Mouse (Mus musculus): ENCODE measurements around the gene Btbd2. TPM values are rescaled to one million over a fixed set of nuclear protein-coding genes. Genes with fewer than 3 reads are reported as not detected.
"Not testable (repeated sequence)": the region's sequence is repeated elsewhere in the genome, so short reads cannot be mapped to it uniquely, and the experiment has no call there.

Btbd2 gene
- total and polyA plus RNA-seq, 2 experiments from 2014 or later, result 36.7 to 92.2 TPM

- no peak overlapping the region for H3K9ac ChIP-seq (replicated peaks; ENCODE audit: low read depth, low read length)
- H3K4me1 ChIP-seq (ENCODE audit: control insufficient read depth, insufficient read depth), result peaks cover 8% of the 10 kb centered on the region
- no peaks in the 10 kb centered on the region for H3K27me3 ChIP-seq (ENCODE audit: control insufficient read depth, insufficient read depth, low read length)
- DNase-seq (ENCODE audit: low spot score), result no peak
- 72% methylated on average over 3 of the region's 3 CpGs for WGBS
- H3K36me3 ChIP-seq (replicated peaks; ENCODE audit: control insufficient read depth, insufficient read depth, low read length), result peaks cover 44% of the 10 kb centered on the region
- TF ChIP-seq EP300 (IDR thresholded peaks at IDR 0.05; ENCODE audit: low read depth) (no peak), CTCF (IDR thresholded peaks at IDR 0.05; ENCODE audit: low read depth) (no peak)
- H3K27ac ChIP-seq (ENCODE audit: low read depth), result no peak overlapping the region
- ATAC-seq (ENCODE audit: insufficient read depth, low read depth), result no peak
- H3K9me3 ChIP-seq (replicated peaks; ENCODE audit: control insufficient read depth, low read length), result no peaks in the 10 kb centered on the region
- H3K4me3 ChIP-seq (ENCODE audit: low read depth, low read length), result no peak overlapping the region
- H3K4me2 ChIP-seq (ENCODE audit: low read depth, low read length), result no peak overlapping the region
Observed at GRCm38 (mm10) chr10:80608435-80608834, 48.4 kb downstream of the Btbd2 start.

- Histone ChIP-seq H3K9ac (replicated peaks; ENCODE audit: low read depth, low read length) (no peak overlapping the region), H3K36me3 (replicated peaks; ENCODE audit: control insufficient read depth, insufficient read depth, low read length) (peaks cover 35% of the 10 kb centered on the region), H3K4me3 (ENCODE audit: low read depth, low read length) (no peak overlapping the region), H3K4me2 (ENCODE audit: low read depth, low read length) (no peak overlapping the region), H3K9me3 (replicated peaks; ENCODE audit: control insufficient read depth, low read length) (no peaks in the 10 kb centered on the region), H3K27me3 (ENCODE audit: control insufficient read depth, insufficient read depth, low read length) (no peaks in the 10 kb centered on the region), H3K27ac (ENCODE audit: low read depth) (no peak overlapping the region), H3K4me1 (ENCODE audit: control insufficient read depth, insufficient read depth) (peaks cover 10% of the 10 kb centered on the region)
- TF ChIP-seq CTCF (IDR thresholded peaks at IDR 0.05; ENCODE audit: low read depth) (no peak), EP300 (IDR thresholded peaks at IDR 0.05; ENCODE audit: low read depth) (no peak)
- 95% methylated on average over 34 of the region's 34 CpGs for whole genome bisulfite sequencing
- ATAC-seq (ENCODE audit: insufficient read depth, low read depth), result no peak
- DNase-seq (ENCODE audit: low spot score), result no peak
Observed at GRCm38 (mm10) chr10:80606737-80607350, 50.0 kb downstream of the Btbd2 start.

- no peak overlapping the region for H3K9ac ChIP-seq (replicated peaks; ENCODE audit: low read depth, low read length)
- no peak overlapping the region for H3K4me3 ChIP-seq (ENCODE audit: low read depth, low read length)
- no peaks in the 10 kb centered on the region for H3K27me3 ChIP-seq (ENCODE audit: control insufficient read depth, insufficient read depth, low read length)
- peaks cover 35% of the 10 kb centered on the region for H3K36me3 ChIP-seq (replicated peaks; ENCODE audit: control insufficient read depth, insufficient read depth, low read length)
- no peak for DNase-seq (ENCODE audit: low spot score)
- WGBS, result 87% methylated on average over 23 of the region's 23 CpGs
- ATAC-seq (ENCODE audit: insufficient read depth, low read depth), result no peak
- no peak overlapping the region for H3K27ac ChIP-seq (ENCODE audit: low read depth)
- no peaks in the 10 kb centered on the region for H3K9me3 ChIP-seq (replicated peaks; ENCODE audit: control insufficient read depth, low read length)
- H3K4me2 ChIP-seq (ENCODE audit: low read depth, low read length), result no peak overlapping the region
- H3K4me1 ChIP-seq (ENCODE audit: control insufficient read depth, insufficient read depth), result peaks cover 10% of the 10 kb centered on the region
- TF ChIP-seq CTCF (IDR thresholded peaks at IDR 0.05; ENCODE audit: low read depth), result no peak
- TF ChIP-seq EP300 (IDR thresholded peaks at IDR 0.05; ENCODE audit: low read depth), result no peak
Observed at GRCm38 (mm10) chr10:80606306-80606705, 50.6 kb downstream of the Btbd2 start.

DNA sequence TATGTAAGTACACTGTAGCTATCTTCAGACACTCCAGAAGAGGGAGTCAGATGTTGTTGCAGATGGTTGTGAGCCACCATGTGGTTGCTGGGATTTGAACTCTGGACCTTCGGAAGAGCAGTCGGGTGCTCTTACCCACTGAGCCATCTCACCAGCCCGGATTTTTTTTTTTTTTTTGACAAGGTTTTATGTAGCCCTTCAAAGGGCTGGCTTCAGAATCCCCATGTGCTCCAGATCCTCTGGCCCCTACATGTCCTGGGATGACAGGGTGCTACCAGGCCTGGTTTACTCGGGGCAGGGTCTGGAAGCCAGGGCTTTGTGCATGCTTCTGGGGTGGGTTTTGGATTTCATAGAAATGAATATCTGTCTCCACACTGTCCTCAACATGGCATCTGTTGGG is 51.1 kb downstream of the Btbd2 start, which contains the start of gene Gm49322:
TSS of gene Gm49322 (plus strand) at position 301 of the 400 bp plus-strand sequence.
- not testable (repeated sequence) for H3K9ac ChIP-seq (replicated peaks; ENCODE audit: low read depth, low read length); H3K4me1 ChIP-seq (ENCODE audit: control insufficient read depth, insufficient read depth); H3K4me2 ChIP-seq (ENCODE audit: low read depth, low read length); DNase-seq (ENCODE audit: low spot score); H3K27ac ChIP-seq (ENCODE audit: low read depth); H3K27me3 ChIP-seq (ENCODE audit: control insufficient read depth, insufficient read depth, low read length); H3K9me3 ChIP-seq (replicated peaks; ENCODE audit: control insufficient read depth, low read length); ATAC-seq (ENCODE audit: insufficient read depth, low read depth); H3K4me3 ChIP-seq (ENCODE audit: low read depth, low read length)
- peaks cover 35% of the 10 kb centered on the region for H3K36me3 ChIP-seq (replicated peaks; ENCODE audit: control insufficient read depth, insufficient read depth, low read length)
- WGBS, result 76% methylated on average over 3 of the region's 4 CpGs

GRCm38 (mm10) chr10:80604988-80605387 is 51.9 kb downstream of the Btbd2 start:
- ATAC-seq (ENCODE audit: insufficient read depth, low read depth) (no peak), DNase-seq (ENCODE audit: low spot score) (no peak)
- Histone ChIP-seq H3K9me3 (replicated peaks; ENCODE audit: control insufficient read depth, low read length) (no peaks in the 10 kb centered on the region), H3K36me3 (replicated peaks; ENCODE audit: control insufficient read depth, insufficient read depth, low read length) (peaks cover 35% of the 10 kb centered on the region), H3K9ac (replicated peaks; ENCODE audit: low read depth, low read length) (no peak overlapping the region), H3K4me2 (ENCODE audit: low read depth, low read length) (no peak overlapping the region), H3K27me3 (ENCODE audit: control insufficient read depth, insufficient read depth, low read length) (no peaks in the 10 kb centered on the region), H3K4me1 (ENCODE audit: control insufficient read depth, insufficient read depth) (peaks cover 10% of the 10 kb centered on the region), H3K27ac (ENCODE audit: low read depth) (no peak overlapping the region), H3K4me3 (ENCODE audit: low read depth, low read length) (no peak overlapping the region)
- TF ChIP-seq EP300 (IDR thresholded peaks at IDR 0.05; ENCODE audit: low read depth) (no peak), CTCF (IDR thresholded peaks at IDR 0.05; ENCODE audit: low read depth) (no peak)
- WGBS, result 81% methylated on average over 2 of the region's 2 CpGs

- Histone ChIP-seq H3K36me3 (replicated peaks; ENCODE audit: control insufficient read depth, insufficient read depth, low read length) (peaks cover 29% of the 10 kb centered on the region), H3K27ac (ENCODE audit: low read depth) (peak overlapping the region; percentile 83; the same call in 1 of the 2 replicates), H3K4me3 (ENCODE audit: low read depth, low read length) (no peak overlapping the region), H3K9me3 (replicated peaks; ENCODE audit: control insufficient read depth, low read length) (no peaks in the 10 kb centered on the region), H3K4me2 (ENCODE audit: low read depth, low read length) (peak overlapping the region; percentile 81), H3K4me1 (ENCODE audit: control insufficient read depth, insufficient read depth) (peaks cover 10% of the 10 kb centered on the region), H3K9ac (replicated peaks; ENCODE audit: low read depth, low read length) (no peak overlapping the region), H3K27me3 (ENCODE audit: control insufficient read depth, insufficient read depth, low read length) (no peaks in the 10 kb centered on the region)
- TF ChIP-seq EP300 (IDR thresholded peaks at IDR 0.05; ENCODE audit: low read depth), result no peak
- no peak for DNase-seq (ENCODE audit: low spot score)
- 82% methylated on average over 7 of the region's 7 CpGs for WGBS
- ATAC-seq (ENCODE audit: insufficient read depth, low read depth), result no peak
Observed at GRCm38 (mm10) chr10:80604001-80604509, 52.8 kb downstream of the Btbd2 start.

Measured in heart, postnatal 0 days (tissue).